Mouse (Mus musculus) thymus, adult 2 months (tissue): ENCODE data around the gene Kif6. TPM values are rescaled to one million over a fixed set of nuclear protein-coding genes. Genes with fewer than 3 reads are reported as not detected.

Experiments used
- DNase-seq: peaks from one replicate; pipeline ENCODE4 v3.0.0; 2021
- H3K27ac ChIP-seq: fragments of 200-500 bp; 2 replicates; pipeline ENCODE4 v1.5.1; 2012; ENCODE audit warnings: low read length, control low read depth; ENCODE audit not compliant: control insufficient read depth, insufficient read depth
- H3K27me3 ChIP-seq: fragments of 200-500 bp; 2 replicates; pipeline ENCODE4 v1.6.1; 2012; ENCODE audit warnings: mild to moderate bottlenecking, low read length, moderate library complexity, mixed read lengths; ENCODE audit not compliant: control insufficient read depth, insufficient read depth
- H3K36me3 ChIP-seq: fragments of 200-500 bp; 2 replicates; pipeline ENCODE4 v1.6.1; 2012; ENCODE audit warnings: mild to moderate bottlenecking, low read length, moderate library complexity; ENCODE audit not compliant: control insufficient read depth, insufficient read depth
- H3K4me1 ChIP-seq: fragments of 200-500 bp; replicated peaks from 2 replicates; pipeline ENCODE4 v1.6.1; 2012; ENCODE audit warnings: low read length; ENCODE audit not compliant: control insufficient read depth, insufficient read depth
- H3K4me3 ChIP-seq: fragments of 200-500 bp; 2 replicates; pipeline ENCODE4 v1.5.1; 2012; ENCODE audit warnings: mild to moderate bottlenecking, low read length, control low read depth, moderate library complexity; ENCODE audit not compliant: control insufficient read depth, insufficient read depth
- CTCF ChIP-seq: fragments of 200-500 bp; IDR thresholded peaks from 2 replicates; pipeline ENCODE4 v1.5.1; 2012; ENCODE audit warnings: mild to moderate bottlenecking, control low read depth, low read length, moderate library complexity, borderline replicate concordance; ENCODE audit not compliant: control insufficient read depth, poor library complexity, insufficient read depth; ENCODE audit errors: extremely low read depth
- POLR2A ChIP-seq: fragments of 200-500 bp; IDR thresholded peaks from 2 replicates; pipeline ENCODE4 v1.6.1; 2012; ENCODE audit warnings: mild to moderate bottlenecking, low read length, control low read depth, moderate library complexity; ENCODE audit not compliant: control insufficient read depth, poor library complexity, insufficient read depth; ENCODE audit errors: extremely low read depth
- WGBS: fragments of 180-500 bp; shearing (Covaris S2); methylation state at CpG from one replicate; pipeline ENCODE4 v1.1.7; 2018; 5-methylcytosine and 5-hydroxymethylcytosine counted together
- polyA plus RNA-seq: library from polyadenylated mRNA; depleted of rRNA; stranded (reverse); fragments of >200 nt; gene quantifications from 2 replicates; pipeline ENCODE4 v1.2.3, GENCODE M21; 2012; rRNA removed

Kif6 gene
- polyA plus RNA-seq, 1 experiment, result 0.54 TPM

DNA sequence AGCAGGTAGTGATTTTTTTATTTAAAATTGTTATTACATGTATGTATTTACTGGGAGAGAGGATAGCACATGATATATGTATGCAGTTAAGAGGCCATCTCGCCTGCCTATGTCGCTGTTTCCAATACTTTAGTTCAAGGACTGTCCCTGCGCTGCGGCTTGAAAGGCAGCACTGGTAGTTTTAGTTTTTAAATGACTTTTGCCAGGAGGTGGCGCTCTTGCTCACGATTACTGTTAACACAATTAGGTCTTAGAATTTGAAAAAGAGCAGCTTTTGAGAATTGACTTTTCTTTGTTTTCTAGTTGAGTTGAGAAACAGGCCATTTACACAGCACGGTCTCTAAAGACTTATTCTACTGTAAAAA is 336.5 kb downstream of the Kif6 start:
- TF ChIP-seq CTCF, result no peak
- no peak for TF ChIP-seq POLR2A
- H3K36me3 ChIP-seq, result no peaks in the 10 kb centered on the region
- H3K4me1 ChIP-seq, result no peaks in the 10 kb centered on the region
- H3K27ac ChIP-seq, result no peak overlapping the region
- DNase-seq, result peak; percentile 74
- no peak overlapping the region for H3K4me3 ChIP-seq
- no peaks in the 10 kb centered on the region for H3K27me3 ChIP-seq
- WGBS, result 6% methylated on average over 7 of the region's 7 CpGs

DNA sequence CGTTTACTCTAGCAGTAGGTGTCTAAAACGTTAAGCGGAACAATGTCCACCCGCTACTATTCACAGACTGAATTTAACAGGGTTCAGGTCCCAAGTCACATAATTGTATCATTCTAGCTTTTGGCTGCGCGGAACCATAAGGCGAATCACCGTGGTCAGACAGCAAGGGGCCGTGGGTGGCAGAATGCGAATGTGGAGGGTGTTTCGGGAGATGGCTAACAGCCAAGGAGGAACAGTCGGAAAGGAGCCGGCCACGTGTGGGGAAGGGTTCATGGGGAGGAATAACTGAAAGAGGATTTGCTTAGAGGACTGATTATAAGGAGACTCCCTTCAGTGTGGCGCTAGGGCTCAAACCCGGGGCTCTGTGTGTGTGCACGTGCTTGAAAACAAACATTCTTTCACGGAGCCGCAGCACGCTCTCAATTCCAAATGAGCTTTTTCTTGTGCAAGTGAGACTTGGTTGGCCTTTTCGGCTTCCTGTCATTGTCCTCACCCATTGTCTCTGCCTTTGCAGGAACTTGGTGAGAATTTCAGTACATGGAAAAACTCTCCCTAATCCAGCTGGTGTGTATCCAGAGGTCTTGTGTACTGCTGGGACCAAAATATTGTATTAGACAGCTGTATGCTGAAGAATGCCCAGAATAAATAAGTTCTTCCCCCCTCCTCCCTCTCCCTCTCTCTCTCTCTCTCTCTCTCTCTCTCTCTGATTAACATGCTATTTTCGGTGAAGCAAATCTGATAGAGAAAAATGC is 337.1 kb downstream of the Kif6 start:
- no peak for DNase-seq
- 45% methylated on average over 22 of the region's 22 CpGs for WGBS
- Histone ChIP-seq H3K4me1 (no peaks in the 10 kb centered on the region), H3K27ac (no peak overlapping the region), H3K27me3 (no peaks in the 10 kb centered on the region), H3K4me3 (peak overlapping the region; percentile 36), H3K36me3 (no peaks in the 10 kb centered on the region)
- TF ChIP-seq CTCF, result no peak
- TF ChIP-seq POLR2A, result no peak

DNA sequence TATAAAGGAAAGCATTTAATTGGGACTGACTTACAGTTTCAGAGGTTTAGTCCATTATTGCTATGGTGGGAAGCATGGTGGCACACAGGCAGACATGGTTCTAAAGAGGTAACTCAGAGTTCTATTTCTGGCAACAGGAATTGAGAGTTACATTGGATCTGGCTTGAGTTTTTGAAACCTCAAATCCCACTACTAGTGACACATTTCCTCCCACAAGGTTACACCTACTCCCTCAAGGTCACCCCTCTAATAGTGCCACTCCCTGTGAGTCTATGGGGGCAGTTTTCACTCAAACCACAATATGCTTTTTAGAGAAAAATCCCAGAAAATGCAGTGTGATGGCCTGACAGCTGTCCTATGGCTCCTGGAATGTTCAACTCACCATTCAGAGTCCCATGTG is 344.1 kb downstream of the Kif6 start:
- Histone ChIP-seq H3K27me3 (no peaks in the 10 kb centered on the region), H3K27ac (no peak overlapping the region), H3K36me3 (no peaks in the 10 kb centered on the region), H3K4me3 (no peak overlapping the region), H3K4me1 (no peaks in the 10 kb centered on the region)
- DNase-seq, result no peak
- TF ChIP-seq POLR2A, result no peak
- no peak for TF ChIP-seq CTCF

Other genes starting within 250 kb of the Kif6 start
- gene Mocs1, start 186.8 kb upstream of the Kif6 start, polyA plus RNA-seq, result 32.9 and 38.4 TPM in 2 replicates
- gene Daam2, start 50.8 kb upstream of the Kif6 start, polyA plus RNA-seq, result 0.46 and 0.62 TPM in 2 replicates